Mouse (Mus musculus): ENCODE results near the gene Sbk3.
A peak's percentile ranks its signal among the peaks of the same experiment; 100 is the strongest.

The Sbk3 gene

DNA sequence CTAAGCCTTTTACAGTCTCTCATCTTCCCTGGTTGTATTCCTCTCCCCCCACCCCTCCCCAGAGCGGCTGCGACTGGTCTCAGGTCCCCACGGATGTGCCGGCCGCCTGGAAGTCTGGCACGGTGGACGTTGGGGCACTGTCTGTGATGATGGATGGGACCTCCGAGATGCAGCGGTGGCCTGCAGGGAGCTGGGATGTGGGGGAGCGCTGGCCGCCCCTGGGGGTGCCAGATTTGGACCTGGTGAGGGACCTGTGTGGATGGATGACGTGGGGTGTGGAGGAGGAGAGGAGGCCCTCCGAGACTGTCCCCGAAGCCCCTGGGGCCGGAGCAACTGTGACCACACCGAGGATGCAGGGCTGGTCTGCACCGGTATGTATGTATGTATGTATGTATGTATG is 42.6 kb downstream of the Sbk3 start:
- no peak for DNase-seq (ENCODE audit: low spot score)

DNA sequence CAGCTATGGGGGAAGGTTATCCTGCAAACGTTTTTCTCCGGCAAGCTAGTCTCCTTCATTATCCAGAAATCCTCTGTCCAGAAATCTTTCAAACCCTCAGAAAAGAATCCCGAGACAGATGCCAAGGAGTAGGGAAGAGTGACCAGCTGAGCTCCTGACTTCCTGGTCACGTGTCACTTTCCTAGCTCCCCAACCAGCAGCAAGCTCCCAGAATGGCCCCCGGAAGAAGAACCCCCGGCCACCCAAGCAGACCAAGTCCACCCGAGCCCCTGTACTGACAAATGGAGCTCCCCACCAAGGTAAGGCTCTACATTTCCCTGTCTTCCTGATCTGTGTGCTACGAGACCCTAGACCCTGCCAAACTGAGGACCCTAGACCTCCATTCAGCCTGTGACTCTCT is 43.3 kb downstream of the Sbk3 start:
- no peak for DNase-seq (ENCODE audit: low spot score)

DNA sequence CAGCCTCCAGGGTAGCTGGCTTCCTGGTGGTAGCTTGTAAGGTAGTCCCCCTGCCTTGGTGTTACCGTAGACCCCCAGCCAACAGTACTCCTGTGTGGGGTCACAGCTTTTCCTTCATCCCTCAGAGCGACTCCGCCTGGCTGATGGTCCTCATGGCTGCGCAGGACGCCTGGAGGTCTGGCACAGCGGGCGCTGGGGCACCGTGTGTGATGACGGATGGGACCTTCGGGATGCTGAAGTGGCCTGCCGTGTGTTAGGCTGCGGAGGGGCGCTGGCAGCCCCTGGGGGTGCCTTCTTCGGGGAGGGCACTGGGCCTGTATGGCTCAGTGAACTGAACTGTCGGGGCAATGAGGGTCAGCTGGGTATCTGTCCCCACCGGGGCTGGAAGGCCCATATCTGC is 44.1 kb downstream of the Sbk3 start:
- DNase-seq (ENCODE audit: low spot score) = no peak

DNA sequence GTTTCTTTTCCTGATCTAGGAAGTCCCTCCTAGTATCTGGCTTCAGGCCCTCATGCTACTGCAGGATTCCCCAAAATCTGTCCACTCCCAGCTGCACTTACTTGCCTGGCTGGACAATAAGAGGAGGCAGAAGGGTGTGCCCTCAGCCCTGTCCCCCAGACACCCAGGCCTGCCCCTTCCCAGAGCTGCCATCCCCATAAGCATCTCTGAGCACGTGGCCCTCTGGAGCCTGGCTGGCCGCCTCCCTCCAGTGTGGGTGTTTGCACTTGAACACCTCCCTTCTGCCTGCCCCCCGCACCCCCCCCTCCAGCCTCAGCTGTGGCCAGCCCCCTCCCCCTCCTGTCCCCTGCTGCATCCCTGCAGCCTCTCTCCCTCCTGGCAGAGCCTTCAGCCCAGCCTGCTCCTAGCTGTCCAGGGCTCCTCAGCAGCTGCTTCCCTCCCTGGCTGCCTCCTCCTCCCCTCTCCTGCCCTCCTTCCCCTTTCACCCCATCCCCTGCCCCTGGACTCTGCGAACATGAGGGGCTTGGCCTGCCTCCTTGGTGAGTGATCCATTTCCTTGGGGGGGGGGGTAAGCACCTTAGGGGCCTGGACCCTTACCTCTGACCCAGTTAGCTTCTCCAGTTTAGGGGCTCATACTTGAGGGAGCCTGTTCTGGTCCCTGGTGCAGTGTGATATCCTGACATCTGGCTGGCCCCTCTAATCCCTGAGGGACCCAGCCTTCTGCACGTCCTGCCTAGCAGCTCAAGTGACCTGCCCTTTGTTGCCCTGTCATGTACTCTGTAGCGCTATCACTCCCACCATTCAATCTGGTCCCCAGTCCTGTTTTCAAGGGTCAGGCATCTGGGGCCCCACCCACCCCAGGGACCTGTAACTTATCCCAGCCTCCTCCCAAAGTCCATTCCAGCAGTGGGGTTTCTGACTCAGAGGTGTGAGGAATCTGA is 45.3 kb downstream of the Sbk3 start, which contains the start of gene Ssc5d:
Gene Ssc5d, plus strand, starts transcription at position 345 of the 941 bp plus-strand sequence.
- DNase-seq (ENCODE audit: low spot score) = no peak

DNA sequence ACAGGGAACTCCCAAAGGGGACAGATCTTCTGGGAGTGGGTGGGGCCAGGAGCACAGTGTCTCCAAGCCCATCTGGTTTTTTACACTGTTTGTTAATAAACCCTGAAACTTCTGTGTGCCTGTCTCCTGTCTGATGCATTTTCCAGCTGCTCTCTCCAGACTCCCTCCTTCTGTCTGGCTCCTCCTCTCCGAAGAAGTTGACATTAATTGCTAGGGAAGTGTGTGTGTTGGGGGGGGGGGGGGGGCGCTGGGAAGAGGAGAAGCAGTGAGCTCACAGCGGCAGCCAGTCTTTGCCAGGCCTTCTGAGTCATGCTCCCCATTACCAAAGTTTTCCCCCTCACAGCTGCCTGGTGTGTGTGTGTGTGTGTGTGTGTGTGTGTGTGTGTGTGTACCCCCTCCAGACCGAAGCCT is 46.1 kb downstream of the Sbk3 start:
- no peak for DNase-seq (ENCODE audit: low spot score)

DNA sequence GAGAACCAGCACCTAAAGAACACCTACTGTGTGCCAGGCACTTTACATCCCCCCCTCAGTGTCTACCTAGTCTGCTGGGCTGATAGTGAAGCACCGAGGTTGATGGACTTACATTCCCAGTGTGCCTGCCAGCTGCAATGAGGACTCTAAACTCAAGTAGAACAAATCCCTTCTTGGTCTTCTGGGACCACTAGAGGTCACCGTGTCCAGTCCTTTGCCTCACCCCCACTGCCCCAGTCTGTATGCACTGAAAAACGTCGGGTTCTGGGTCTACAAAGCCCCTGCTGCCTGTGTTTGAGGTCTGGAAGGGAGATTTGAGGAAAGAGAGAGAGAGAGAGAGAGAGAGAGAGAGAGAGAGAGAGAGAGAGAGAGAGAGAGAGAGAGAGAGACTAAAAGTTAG is 46.5 kb downstream of the Sbk3 start:
- DNase-seq (ENCODE audit: low spot score) = no peak

DNA sequence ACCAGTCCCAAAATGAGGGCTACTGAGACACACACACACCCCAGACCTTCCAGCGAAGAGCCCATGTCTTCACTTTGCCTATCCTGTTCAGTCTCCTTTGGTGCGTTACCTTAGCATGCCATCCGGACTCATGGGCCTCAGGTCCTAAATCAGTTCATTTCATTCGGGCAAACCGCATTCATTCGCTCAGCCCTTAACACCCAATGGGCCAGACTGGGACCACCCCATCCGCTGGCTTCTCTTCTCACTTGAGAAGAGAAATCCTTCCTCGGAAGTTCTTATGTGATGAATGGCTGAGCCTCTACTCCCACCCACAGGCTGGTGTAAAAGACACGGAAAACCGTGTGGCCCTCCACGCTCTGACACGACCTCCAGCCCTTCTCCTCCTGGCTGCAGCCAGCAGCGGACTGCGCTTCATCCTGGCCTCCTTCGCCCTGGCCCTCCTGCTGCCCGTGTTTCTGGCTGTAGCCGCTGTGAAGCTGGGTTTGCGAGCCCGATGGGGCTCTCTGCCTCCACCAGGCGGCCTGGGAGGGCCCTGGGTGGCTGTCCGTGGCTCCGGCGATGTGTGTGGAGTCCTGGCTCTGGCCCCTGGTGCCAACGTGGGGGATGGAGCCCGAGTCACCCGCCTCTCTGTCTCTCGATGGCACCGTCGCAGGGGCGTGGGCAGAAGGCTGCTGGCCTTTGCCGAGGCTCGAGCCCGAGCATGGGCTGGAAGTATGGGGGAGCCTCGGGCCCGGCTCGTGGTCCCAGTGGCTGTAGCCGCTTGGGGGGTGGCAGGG is 47.2 kb downstream of the Sbk3 start:
- DNase-seq (ENCODE audit: low spot score) = no peak

DNA sequence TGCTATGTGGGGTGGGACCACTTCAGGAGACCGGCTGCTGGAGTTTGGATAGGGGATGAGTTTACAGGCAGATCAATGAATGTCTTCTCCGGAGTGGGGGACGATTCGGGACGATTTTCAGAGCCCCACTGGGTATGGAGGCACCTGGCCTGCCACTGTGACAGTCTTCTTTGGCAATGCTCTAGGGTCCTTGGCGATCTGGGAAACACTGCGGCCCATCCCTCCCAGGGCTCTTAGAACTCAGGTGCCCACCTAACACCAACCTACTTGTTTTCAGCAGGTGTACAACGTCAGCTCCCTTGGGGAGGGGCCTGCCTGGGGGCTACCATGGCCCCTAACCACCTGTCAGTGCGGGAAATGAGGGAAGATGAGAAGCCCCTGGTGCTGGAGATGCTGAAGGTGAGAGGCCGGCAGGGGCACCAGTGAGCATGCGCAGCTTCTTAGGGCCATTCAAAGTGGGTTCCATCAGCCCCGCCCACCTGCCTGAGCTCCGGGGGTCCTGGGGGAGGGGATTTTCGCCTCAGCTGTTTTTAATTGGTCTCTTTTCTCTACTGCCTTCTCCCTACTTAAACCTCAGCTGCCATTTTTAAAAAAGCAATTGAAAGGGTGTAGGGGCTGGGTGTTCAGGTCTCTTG is 47.9 kb downstream of the Sbk3 start:
- peak; percentile 65 for DNase-seq (ENCODE audit: low spot score)

DNA sequence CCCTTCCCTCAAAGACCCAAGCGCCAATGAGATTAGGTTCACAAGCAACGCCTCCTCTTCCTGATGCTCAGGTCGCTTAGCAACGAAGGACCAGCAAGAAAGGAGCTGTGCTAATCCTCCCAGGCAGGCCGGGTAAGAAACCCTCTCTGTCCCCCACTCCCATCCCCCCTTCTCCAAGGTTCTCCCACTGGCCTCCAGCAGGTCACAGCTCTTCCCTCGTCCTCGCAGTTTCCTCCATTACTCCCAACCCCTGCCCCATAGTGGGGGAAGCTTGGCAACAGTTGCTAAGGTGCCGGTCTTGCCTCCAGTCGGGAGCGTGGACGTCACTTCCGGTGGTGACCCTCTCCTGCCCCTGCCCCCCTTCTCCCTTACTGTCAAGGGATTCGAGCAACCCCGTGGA is 48.5 kb downstream of the Sbk3 start:
- peak; percentile 88 for DNase-seq (ENCODE audit: low spot score)

DNA sequence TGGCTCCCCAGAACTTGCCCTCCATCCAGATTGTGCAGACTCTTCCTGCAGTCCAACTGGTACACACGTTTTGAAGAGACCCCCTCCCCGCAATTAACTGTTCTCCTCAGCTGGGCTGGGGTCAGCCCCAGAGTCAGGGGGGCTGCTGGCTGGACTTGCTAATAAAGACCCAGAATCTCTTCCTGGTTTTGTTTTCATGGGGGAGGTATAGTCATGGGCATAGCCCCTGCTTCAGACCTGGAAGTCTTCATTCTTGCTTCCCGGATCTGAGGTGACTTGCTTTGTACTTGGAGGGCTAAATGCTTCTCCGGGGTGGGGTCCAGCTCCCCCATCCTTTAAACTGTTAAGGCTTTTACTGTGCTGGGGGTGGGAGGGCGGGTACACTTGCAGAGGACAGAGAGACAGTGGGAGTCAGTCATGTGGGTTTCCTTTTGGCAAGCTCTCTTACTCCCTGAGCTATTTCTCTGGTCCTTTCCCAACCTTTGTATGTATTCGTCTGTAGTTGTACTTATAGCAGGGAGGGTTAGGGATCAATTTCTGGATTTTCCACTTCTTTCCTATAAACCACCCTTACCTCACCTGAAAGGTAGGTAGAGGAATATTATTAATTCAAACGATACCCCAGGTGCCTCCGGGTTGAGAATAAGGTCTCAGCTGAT is 49.0 kb downstream of the Sbk3 start, which contains the start of gene Nat14:
Gene Nat14, plus strand, starts transcription at position 205 of the 659 bp plus-strand sequence.
- DNase-seq (ENCODE audit: low spot score) = no peak

DNA sequence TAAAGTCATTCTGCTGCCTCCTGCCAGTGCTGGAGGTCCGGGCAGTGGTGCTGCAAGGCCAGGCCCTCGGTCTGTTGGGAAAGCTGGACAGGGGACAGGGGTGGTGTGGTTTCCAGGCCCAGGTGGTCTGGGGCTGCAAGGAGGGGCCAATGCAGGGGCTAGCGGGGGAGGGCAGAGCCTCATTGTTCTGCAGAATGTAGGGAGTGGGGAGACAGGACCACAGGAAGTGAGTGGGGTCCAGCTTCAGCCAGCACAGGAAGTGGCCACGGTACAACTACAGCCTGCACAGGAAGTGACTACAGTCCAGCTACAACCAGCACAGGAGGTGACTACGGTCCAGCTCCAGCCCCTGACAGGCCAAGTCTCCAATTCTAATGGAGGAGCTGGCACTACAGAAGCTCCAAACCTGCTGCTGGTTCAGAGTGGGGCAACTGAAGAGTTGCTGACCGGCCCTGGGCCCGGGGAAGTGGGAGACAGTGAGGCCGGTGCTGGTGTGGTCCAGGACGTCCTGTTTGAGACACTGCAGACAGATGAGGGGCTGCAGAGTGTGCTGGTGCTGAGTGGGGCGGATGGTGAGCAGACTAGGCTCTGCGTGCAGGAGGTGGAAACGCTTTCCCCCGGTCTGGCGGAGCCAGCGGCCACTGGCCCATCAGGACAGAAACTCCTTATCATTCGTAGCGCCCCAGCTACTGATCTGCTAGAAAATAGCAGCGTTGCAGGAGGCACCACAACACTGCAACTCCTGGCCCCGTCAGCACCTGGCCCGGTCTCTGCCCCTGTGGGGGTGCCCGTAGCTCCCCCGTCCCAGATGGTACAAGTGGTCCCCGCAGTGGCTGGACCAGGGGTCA is 49.8 kb downstream of the Sbk3 start:
- DNase-seq (ENCODE audit: low spot score) = no peak

DNA sequence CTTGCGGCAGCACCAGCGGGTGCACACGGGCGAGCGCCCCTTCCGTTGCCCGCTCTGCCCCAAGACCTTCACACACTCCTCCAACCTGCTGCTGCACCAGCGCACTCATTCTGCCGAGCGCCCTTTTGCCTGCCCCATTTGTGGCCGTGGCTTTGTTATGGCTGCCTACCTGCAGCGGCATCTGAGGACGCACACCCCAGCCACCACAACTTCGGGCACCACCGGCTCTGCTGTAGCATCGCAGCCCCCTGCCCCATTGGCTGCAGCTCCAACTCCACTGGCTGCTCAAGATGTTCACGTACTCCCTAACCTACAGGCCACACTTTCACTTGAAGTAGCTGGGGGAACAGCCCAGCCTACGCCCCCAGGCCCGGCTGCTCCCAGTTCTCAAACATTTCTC is 50.5 kb downstream of the Sbk3 start:
- DNase-seq (ENCODE audit: low spot score) = no peak

DNA sequence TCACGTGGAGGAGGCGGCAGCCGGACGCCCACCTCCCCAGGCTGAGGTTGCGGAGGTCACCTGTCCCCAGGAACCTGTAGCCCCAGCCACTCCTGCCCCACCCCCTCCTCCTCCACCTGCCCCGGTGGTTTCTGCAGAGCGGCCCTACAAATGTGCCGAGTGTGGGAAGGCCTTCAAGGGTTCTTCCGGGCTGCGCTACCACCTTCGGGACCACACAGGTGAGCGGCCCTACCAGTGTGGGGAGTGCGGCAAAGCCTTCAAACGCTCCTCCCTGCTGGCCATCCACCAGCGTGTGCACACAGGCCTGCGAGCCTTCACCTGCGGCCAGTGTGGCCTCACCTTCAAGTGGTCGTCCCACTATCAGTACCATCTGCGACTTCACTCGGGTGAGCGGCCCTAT is 51.0 kb downstream of the Sbk3 start:
- no peak for DNase-seq (ENCODE audit: low spot score)

DNA sequence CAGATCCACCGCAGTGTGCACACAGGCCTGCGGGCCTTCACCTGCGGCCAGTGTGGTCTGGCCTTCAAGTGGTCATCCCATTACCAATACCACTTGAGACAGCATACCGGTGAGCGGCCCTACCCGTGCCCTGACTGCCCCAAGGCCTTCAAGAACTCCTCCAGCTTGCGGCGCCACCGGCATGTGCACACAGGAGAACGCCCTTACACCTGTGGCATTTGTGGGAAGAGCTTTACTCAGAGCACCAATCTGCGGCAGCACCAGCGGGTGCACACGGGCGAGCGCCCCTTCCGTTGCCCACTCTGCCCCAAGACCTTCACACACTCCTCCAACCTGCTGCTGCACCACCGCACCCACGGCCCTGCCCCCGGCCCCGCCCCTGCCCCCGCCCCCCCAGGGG is 51.9 kb downstream of the Sbk3 start:
- DNase-seq (ENCODE audit: low spot score) = no peak

DNA sequence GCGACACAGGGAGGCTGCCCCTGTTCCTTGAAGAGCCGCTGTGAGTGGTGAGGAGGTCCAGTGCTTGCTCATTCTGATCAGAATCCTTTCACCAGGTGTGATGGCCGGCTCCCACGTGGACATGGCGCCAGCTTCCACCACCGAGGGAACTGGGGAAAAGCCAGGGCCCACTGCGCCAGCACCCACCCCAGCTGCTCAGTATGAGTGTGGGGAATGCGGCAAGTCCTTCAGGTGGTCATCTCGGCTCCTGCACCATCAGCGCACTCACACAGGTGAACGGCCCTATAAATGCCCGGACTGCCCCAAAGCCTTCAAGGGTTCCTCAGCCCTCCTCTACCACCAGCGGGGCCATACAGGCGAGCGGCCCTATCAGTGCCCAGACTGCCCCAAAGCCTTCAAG is 52.3 kb downstream of the Sbk3 start:
- DNase-seq (ENCODE audit: low spot score) = no peak

DNA sequence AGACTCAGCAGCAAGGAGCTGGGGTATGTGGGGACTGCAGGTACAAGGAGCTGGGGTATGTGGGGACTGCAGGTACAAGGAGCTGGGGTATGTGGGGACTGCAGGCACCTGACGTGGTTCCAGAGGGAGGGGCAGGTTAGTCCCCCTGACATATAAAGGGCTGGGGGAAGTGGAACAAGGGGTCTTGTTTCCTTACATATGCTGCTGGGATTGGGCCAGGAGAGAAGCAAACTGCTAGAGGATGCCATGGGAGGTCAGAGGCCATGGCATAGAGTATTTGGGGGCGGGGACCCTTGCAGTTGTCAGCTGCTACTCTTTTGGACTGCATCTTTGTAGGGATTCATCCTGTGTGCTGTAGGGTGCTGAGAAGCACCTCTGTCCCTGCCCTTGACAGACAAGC is 53.5 kb downstream of the Sbk3 start:
- no peak for DNase-seq (ENCODE audit: low spot score)

DNA sequence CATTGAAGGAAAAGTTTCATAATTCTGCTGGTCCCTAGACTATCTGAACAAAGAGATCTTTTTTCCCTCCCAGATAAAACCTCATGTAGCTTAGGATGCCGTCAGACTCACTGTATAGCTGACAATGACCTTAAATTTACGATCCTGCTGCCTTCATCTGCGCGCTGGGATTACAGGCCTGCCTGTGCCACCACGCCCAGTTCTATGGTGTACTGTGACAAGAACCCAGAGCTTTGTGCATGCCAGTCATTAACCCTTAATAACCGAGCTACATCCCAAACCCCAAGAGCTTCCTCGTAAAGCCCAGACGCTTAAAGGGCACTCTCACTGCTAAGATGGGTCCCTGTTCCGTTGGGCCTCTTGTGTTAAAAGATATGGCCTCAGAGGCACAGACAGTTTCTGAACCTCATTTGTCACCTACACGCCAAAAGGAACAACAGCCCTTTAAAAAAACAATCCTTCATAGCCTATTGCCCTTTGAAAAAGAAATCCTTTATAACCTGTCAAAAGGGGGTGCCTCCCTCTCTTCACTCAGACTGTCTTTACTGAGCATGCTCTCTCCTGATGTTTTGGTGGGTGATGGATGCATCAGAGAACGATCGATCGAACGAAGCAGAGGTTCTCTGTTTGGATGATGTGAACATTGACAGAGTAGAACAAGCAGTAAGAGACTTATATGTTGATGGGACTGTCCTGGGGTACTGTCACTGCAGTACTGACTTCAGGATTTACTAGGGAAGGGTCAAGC is 55.1 kb downstream of the Sbk3 start:
- DNase-seq (ENCODE audit: low spot score) = no peak

Data from left cerebral cortex, adult 11 months (tissue).